ENCODE assay signal across 7 mouse cellular contexts in the genomic region with DNA sequence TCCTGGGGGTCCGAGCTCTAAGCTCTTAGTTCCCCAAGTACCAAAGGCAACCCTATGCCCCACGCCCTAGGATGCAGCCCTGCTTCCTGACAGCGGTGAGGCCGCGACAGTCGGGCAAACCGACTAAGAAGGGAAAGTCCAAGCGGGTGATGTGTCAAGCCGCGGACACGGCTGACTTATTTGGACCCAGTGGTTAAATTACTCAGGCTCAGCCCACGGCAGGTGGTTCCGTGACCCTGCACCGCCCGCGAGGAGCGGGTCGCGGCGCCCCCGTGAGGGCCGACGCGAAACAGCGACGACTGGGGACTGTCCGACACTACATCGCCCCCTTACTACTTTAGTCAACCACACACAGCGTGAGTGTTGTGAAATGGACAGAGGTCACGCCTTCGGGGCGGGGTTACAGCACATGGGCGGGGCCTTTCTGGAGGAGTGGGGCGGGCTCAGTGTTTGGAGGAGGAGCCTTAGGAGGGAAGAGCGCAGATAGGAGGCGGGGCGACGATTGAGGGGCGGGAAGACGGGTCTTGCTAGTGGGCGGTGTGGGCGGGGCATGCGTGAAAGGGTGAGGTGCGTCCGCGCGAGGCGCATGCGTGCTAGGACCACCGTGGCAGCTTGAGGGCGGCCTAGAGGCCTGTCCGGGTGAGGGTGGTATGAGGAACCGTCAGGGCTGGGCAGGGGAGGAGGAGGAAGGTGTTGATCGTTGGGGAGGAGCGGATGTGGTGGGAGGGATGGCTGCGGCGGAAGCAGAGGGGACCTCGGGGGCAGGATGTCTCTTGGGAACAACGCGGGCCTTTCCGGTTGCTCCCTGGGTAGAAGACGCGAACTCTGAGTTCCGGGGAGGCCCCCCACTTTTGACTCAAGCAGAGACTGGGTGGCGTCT. TPM values are rescaled to one million over a fixed set of nuclear protein-coding genes. Genes with fewer than 3 reads are reported as not detected.
DNase-seq lines count a peak whose midpoint lies in the region; ATAC-seq lines count a peak whose summit lies in the region.

A gene (plus strand): TSS at position 555 of the 880 bp plus-strand sequence.

- no peaks in the 10 kb centered on the region for H3K27me3 ChIP-seq in intestine, embryonic 16.5 days (replicated peaks; ENCODE audit: control insufficient read depth, insufficient read depth, low read length)
- H3K27me3 ChIP-seq in midbrain, embryonic 11.5 days (ENCODE audit: control insufficient read depth, insufficient read depth, low read length), result no peaks in the 10 kb centered on the region

- H3K4me2 ChIP-seq in intestine, embryonic 16.5 days (ENCODE audit: low read depth, low read length), result peak within 1 kb of the TSS; percentile 75
- H3K4me2 ChIP-seq in midbrain, embryonic 11.5 days, result peak within 1 kb of the TSS; percentile 60

- H3K4me3 ChIP-seq in intestine, embryonic 16.5 days (ENCODE audit: low read length), result peak within 1 kb of the TSS; percentile 62
- peak within 1 kb of the TSS; percentile 48 for H3K4me3 ChIP-seq in midbrain, embryonic 11.5 days (ENCODE audit: low read depth, low read length)

- under 1% methylated on average over 65 of the region's 65 CpGs for WGBS in intestine, embryonic 16.5 days
- 1% methylated on average over 65 of the region's 65 CpGs for WGBS in midbrain, embryonic 11.5 days

- peak within 1 kb of the TSS; percentile 72 for H3K27ac ChIP-seq in intestine, embryonic 16.5 days (ENCODE audit: low read length)
- H3K27ac ChIP-seq in midbrain, embryonic 11.5 days (ENCODE audit: low read depth, low read length), result peak within 1 kb of the TSS; percentile 71

- peak; percentile 99 for DNase-seq in adrenal gland, adult 8-10 months
- DNase-seq in embryo, embryonic 9.5 days (ENCODE audit: extremely low spot score), result peak; percentile 100
- DNase-seq in gastrocnemius, postnatal 4 days (ENCODE audit: low spot score in 2 of 2), result peak; percentile 97 to 99
- peak; percentile 96 to 97 for DNase-seq in left cerebral cortex, postnatal 36 days (ENCODE audit: low spot score in 2 of 2)
- DNase-seq in midbrain, embryonic 11.5 days (ENCODE audit: low spot score, missing footprints), result peak; percentile 100
- DNase-seq in skeletal muscle tissue, adult 2 months (ENCODE audit: low read depth, low spot score), result peak; percentile 100

- H3K36me3 ChIP-seq in intestine, embryonic 16.5 days (ENCODE audit: control insufficient read depth, insufficient read depth, low read length), result peaks cover 2% of the 10 kb centered on the region
- peaks cover 6% of the 10 kb centered on the region; the same call in 1 of the 2 replicates for H3K36me3 ChIP-seq in midbrain, embryonic 11.5 days (ENCODE audit: control insufficient read depth, insufficient read depth, low read length)

- ATAC-seq in intestine, embryonic 16.5 days, result peak; percentile 98
- ATAC-seq in midbrain, embryonic 11.5 days (ENCODE audit: low FRiP score), result peak; percentile 97

- peak within 1 kb of the TSS; percentile 67 for H3K9ac ChIP-seq in intestine, embryonic 16.5 days (ENCODE audit: low read depth, low read length)
- H3K9ac ChIP-seq in midbrain, embryonic 11.5 days (ENCODE audit: low read length), result peak within 1 kb of the TSS; percentile 65

- intact Hi-C loops in left cerebral cortex, postnatal 36 days (cut with DNase I), result loop anchor here (1.0 to 5.0 kb wide), 2 partner anchors 63 to 94 kb away; a partner anchor contains a TSS

- H3K9me3 ChIP-seq in intestine, embryonic 16.5 days (ENCODE audit: control insufficient read depth, low read length), result no peaks in the 10 kb centered on the region
- no peaks in the 10 kb centered on the region for H3K9me3 ChIP-seq in midbrain, embryonic 11.5 days (ENCODE audit: control insufficient read depth, low read length)

- 0 out of 2 replicates have a peak, but pooled peaks cover 4% of the 10 kb centered on the region for H3K4me1 ChIP-seq in intestine, embryonic 16.5 days (ENCODE audit: control insufficient read depth, insufficient read depth, low read length)
- peaks cover 7% of the 10 kb centered on the region for H3K4me1 ChIP-seq in midbrain, embryonic 11.5 days (ENCODE audit: control insufficient read depth, insufficient read depth, low read length)

RNA-seq across cellular contexts. Expression of the gene that starts here (rescaled TPM):
- total RNA-seq in adrenal gland, adult 8-10 months (2022), result 10 to 100 TPM; 42.2 to 58.0 (median 49.0) TPM
- 10 to 100 TPM; 47.4 to 55.9 TPM for total RNA-seq in gastrocnemius, postnatal 4 days (2021)
- polyA plus RNA-seq in intestine, embryonic 16.5 days (2015; fragmentation: Nextera tagmentation; extraction: Ambion mirVana), result 35.9 and 39.1 TPM in 2 replicates
- total RNA-seq in left cerebral cortex, postnatal 36 days (2021), result 10 to 100 TPM; 42.2 to 49.9 TPM
- 46.8 and 49.0 TPM in 2 replicates for polyA plus RNA-seq in midbrain, embryonic 11.5 days (2014; fragmentation: Nextera tagmentation; extraction: Ambion mirVana)

Comparison
In these comparisons a context has a peak if more than half of its experiments do, and no peak if none do; other contexts are left out.
1. Peak in every context shown above with its lines: DNase-seq, ATAC-seq, H3K4me3 ChIP-seq and H3K27ac ChIP-seq.